Mouse (Mus musculus): ENCODE data around the gene Caln1. TPM values are rescaled to one million over a fixed set of nuclear protein-coding genes. Genes with fewer than 3 reads are reported as not detected.

Gene Caln1
- total RNA-seq, 4 experiments from 2014 or later, result 0.03 TPM; not detected in 3

- DNase-seq (ENCODE audit: low spot score), result no peak
Observed at GRCm38 (mm10) chr5:130394386-130394785, 25.1 kb downstream of the Caln1 start.

DNA sequence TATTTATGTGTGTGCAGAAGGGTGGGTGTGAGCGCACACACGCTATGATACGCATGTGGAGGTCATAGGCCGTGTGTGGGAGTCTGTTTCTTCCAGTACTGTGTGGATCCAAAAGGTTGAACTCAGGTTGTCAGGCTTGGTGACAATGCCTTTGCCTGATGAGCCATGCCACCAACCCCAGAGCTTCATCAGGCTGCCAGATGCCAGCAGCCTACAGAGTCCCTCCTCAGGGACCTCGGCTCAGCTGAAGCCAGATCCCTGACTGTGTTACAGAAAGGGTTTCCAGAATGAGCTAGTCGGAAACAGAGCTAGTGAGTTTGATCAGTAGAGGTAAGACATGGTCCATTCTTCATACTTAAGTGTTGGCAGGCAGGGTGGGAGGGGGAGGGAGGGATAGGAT, 25.9 kb downstream of the Caln1 start:
- no peak for DNase-seq (ENCODE audit: low spot score)

- DNase-seq (ENCODE audit: low spot score), result no peak
Observed at GRCm38 (mm10) chr5:130400136-130400917, 31.1 kb downstream of the Caln1 start.

- no peak for DNase-seq (ENCODE audit: low spot score)
Observed at GRCm38 (mm10) chr5:130405201-130405600, 35.9 kb downstream of the Caln1 start.

DNA sequence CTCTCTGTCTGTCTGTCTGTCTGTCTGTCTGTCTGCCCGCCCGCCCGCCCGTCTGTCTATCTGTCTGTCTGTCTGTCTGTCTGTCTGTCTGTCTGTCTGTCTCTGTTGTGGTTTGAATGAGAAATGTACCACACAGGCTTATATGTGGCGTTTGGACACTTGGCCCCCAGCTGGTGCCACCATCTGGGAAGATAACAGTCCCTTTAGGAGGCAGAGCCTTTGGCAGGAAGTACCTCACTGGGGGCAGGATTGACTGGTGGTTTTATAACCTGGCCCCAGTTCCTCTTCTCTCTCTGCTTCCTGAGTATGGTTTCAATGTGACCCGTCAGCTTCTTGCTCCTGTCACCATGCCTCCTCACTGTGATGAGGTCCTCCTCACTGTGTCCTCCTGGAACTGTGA, 40.5 kb downstream of the Caln1 start:
- no peak for DNase-seq (ENCODE audit: low spot score)

GRCm38 (mm10) chr5:130411516-130411915, 42.3 kb downstream of the Caln1 start:
- no peak for DNase-seq (ENCODE audit: low spot score)

DNA sequence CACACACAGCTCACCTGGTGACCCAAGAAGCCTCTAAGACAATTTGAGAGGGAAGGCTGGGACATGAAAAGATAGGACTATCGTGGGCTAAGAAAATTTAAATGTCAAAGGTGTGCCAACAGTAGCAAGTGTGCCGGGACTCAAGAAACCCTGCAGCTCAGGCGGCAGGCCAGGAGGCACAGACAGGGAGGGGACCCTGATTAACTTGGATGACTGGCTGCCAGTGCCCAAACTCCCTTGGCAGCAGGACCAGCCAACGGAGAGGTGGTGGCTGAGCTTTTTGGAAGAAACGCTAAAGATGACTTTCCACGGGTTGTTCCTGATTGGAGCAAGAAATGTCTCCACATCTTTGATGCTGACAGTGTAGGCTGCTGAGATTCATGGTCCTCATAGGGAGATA, 78.2 kb downstream of the Caln1 start:
- no peak for DNase-seq (ENCODE audit: low spot score)

- no peak for DNase-seq (ENCODE audit: low spot score)
Observed at GRCm38 (mm10) chr5:130448491-130448890, 79.2 kb downstream of the Caln1 start.

DNA sequence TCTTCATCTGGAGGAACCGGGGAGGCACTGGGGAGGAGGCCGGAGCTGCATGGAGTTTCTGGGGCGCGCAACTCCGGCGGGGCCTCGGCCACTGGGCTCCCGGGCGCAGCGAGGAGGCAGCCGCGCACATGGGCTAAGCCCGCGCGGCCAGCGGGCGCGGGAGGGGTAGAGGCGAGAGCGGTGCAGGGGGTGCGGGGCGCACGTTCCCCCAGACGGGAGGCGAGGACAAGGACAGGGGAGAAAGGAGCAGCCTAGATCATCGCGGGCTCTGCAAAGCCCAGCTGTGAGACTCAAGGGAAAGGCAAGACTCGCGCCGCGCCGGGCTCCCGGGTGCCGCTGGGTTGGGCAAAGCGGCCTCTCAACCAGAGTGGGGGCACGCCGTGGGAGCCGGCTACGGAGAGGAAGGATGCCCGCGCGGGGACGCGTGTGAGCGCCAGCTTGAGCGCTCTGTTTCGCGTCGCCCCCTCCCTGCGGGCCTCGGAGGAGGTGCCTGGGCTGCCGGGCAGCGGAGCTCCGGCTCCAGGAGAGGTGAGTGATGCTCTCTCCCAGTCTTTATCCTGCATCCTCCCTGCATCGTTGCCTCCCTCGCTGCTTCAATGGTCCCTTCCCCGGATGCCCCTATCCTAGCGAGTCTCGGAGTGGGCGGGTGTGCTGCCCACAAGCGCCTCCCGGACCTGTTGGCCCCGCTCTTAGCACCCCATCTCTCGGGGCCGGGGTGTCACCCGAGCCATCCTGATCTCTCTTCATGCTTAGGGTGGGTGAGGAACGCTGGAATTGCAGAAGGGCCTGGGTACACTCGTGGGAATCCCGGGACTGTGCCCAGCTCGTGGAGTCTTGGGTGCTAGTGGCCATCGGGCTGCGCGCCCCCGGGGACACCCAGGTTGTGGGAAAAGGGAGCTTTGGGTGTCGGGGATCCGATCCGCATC, 79.9 kb downstream of the Caln1 start:
- no peak for DNase-seq (ENCODE audit: low spot score)

DNA sequence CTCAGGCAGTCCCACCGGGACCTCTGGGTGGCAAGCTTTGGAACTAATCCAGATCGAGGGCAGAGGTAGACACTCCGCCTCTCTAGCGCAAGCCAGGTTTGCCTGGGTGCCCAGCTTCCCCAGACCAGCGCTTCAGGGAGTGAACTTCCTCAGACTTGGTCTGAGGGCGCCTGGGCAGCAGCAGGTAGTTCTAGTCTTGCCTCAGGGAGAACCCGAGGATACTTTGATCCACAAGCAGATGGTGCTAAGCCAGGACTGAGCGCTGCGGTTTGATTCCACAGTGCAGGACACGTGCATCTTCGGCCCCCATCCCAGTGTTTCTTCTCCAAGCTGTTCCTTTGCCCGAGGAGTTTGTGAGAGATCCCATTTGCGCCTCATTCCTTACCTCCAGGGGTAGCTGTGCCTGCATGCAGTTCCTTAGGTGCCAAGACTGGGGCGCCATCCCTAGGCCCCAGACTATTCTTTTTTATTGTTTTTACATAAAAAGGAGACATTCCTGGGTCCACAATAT, 80.8 kb downstream of the Caln1 start:
- no peak for DNase-seq (ENCODE audit: low spot score)

- no peak for DNase-seq (ENCODE audit: low spot score)
Observed at GRCm38 (mm10) chr5:130458076-130458475, 88.8 kb downstream of the Caln1 start.

- no peak for DNase-seq (ENCODE audit: low spot score)
Observed at GRCm38 (mm10) chr5:130472209-130472608, 103.0 kb downstream of the Caln1 start.

- DNase-seq (ENCODE audit: low spot score), result no peak
Observed at GRCm38 (mm10) chr5:130474876-130475275, 105.6 kb downstream of the Caln1 start.

- DNase-seq (ENCODE audit: low spot score), result no peak
Observed at GRCm38 (mm10) chr5:130476741-130477140, 107.5 kb downstream of the Caln1 start.

- no peak for DNase-seq (ENCODE audit: low spot score)
Observed at GRCm38 (mm10) chr5:130480290-130480689, 111.0 kb downstream of the Caln1 start.

GRCm38 (mm10) chr5:130491471-130491870, 122.2 kb downstream of the Caln1 start:
- DNase-seq (ENCODE audit: low spot score), result no peak

DNA sequence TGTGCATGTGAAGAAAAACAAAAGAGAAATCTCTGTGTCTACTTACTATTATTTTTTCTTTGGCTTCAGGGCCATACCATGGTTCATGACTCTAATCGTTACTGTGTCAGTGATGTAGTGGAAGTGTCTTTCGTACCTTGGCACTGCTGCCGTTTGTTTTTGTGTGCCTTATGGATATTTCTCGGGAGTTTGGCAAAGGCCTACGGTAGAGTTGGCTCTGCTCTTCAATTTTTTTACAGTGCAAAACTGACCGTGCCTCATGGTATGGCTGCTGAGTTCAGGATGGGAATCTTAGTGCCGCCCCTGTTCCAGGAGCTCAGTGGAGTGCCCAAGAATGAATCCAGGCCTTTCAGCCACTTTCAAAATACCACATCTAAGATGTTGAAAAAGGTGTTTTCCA, 123.0 kb downstream of the Caln1 start:
- no peak for DNase-seq (ENCODE audit: low spot score)

DNA sequence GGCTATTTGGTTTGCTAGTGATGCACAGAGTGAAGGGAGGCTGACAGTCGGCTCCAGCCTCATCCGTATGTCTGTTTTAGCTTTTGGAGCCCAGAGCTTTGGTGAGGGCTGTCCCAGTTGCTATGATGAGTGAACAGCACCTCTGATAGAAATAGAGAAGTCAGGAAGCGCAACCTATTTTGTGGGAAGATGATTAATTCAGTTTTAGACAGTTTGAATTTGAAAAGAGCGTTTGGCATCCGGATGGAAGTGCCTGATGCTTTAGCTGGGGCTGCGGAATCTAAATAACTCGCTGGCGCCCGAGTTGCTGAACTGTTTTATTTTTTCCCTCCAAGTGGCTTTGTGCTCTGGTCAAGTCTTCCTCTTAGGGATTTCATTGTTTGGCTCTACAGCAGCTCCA, 133.3 kb downstream of the Caln1 start:
- DNase-seq (ENCODE audit: low spot score), result no peak

- no peak for DNase-seq (ENCODE audit: low spot score)
Observed at GRCm38 (mm10) chr5:130504891-130505290, 135.6 kb downstream of the Caln1 start.

- no peak for DNase-seq (ENCODE audit: low spot score)
Observed at GRCm38 (mm10) chr5:130510516-130510915, 141.3 kb downstream of the Caln1 start.

GRCm38 (mm10) chr5:130515395-130515794, 146.1 kb downstream of the Caln1 start:
- no peak for DNase-seq (ENCODE audit: low spot score)

DNA sequence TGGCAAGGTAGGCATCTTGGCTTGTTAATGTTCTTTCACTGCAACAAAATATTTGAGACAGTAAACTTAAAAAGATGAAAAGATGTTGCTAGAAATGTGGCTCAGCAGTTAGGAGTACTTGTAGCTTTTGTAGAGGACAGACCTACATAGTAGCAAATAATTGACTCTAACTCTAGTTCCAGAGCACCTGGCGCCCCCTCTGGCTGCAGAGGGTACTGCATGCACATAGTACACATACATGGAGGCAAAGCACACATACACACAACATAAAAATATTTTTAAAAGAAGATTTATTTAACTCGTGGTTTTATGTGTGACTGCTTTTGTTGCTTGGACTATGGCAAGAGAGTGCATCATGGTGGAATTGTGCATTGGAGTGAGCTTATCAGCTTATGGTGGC, 151.3 kb downstream of the Caln1 start:
- no peak for DNase-seq (ENCODE audit: low spot score)

- DNase-seq (ENCODE audit: low spot score), result no peak
Observed at GRCm38 (mm10) chr5:130527416-130527815, 158.2 kb downstream of the Caln1 start.
